Mouse (Mus musculus) kidney, postnatal 4 days (tissue): ENCODE data around the gene Mageb5.
"Not testable (repeated sequence)": the region's sequence is repeated elsewhere in the genome, so short reads cannot be mapped to it uniquely, and the experiment has no call there.

Experiments used
- DNase-seq, 2 experiments: peaks; one replicate each; pipeline ENCODE4 v3.0.0; 2021; ENCODE audit warnings: mixed read lengths in 2 of 2

Mageb5 gene

GRCm38 (mm10) chrX:91782918-91783317, at the start of gene Mageb5:
TSS of gene Mageb5 (minus strand) at chrX:91783018.
- DNase-seq: not testable (repeated sequence)

DNA sequence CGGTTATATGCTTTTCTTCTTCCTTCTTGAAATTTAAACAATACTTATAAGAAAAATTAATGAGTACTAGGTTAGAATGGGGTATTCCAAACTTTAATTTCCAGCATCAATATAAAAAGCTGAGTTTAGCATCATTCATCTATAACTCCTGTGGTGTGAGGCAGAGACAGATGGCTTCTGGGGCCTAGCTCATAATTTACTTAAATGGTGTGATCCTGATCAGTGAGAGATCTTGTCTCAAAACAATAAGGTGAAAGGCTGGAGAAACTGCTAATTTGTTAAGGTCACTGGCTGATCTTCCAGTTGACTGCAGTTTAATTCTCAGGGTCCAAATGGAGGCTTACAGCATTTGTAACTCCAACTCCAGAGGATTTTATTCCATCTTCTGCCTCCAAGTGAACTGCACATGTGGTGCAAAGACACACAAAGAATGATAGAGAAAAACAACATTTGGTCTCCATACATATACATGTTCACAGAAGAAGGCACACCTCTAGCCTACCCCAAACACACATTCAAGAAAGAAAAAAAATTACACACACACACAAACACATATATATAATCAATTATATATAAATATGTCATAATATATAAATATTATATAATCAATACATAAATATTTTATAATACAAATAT, 23.1 kb downstream of the Mageb5 start:
- not testable (repeated sequence) for DNase-seq
